Mouse (Mus musculus) G1E (cell line): ENCODE data around the gene Ndufs6. TPM values are rescaled to one million over a fixed set of nuclear protein-coding genes. Genes with fewer than 3 reads are reported as not detected.

Experiments used
- ATAC-seq: 2 replicates; pipeline ENCODE4 v1.8.0; 2016; ENCODE audit warnings: mild to moderate bottlenecking; ENCODE audit not compliant: insufficient number of reproducible peaks, poor library complexity, low FRiP score, severe bottlenecking; ENCODE audit errors: extremely low read depth
- DNase-seq: peaks from one replicate; pipeline ENCODE4 v3.0.0; 2012; ENCODE audit warnings: low spot score
- H3K27me3 ChIP-seq: 2 replicates; pipeline ENCODE4 v1.6.1; 2012; ENCODE audit warnings: mild to moderate bottlenecking, low read length, inconsistent platforms; ENCODE audit not compliant: insufficient read depth
- H3K36me3 ChIP-seq: replicated peaks from 2 replicates; pipeline ENCODE3; 2012; ENCODE audit warnings: mild to moderate bottlenecking, inconsistent platforms
- H3K4me1 ChIP-seq: 2 replicates; pipeline ENCODE4 v1.6.1; 2012; ENCODE audit warnings: low read depth, low read length, inconsistent platforms, mixed read lengths; ENCODE audit not compliant: insufficient read depth
- H3K4me3 ChIP-seq: 2 replicates; pipeline ENCODE4 v1.5.1; 2012; ENCODE audit warnings: low read depth, mild to moderate bottlenecking, inconsistent platforms, low read length, moderate library complexity, mixed read lengths
- H3K9me3 ChIP-seq: replicated peaks from 2 replicates; pipeline ENCODE4 v1.6.1; 2012; ENCODE audit warnings: inconsistent platforms
- CTCF ChIP-seq: IDR thresholded peaks from 2 replicates; pipeline ENCODE4 v1.5.1; 2012; ENCODE audit warnings: low read depth, low read length, inconsistent platforms, mixed read lengths
- GATA1 ChIP-seq: IDR thresholded peaks from 2 replicates; pipeline ENCODE4 v1.6.1; 2012; ENCODE audit warnings: borderline replicate concordance, low read length, inconsistent platforms, mixed read lengths
- GATA2 ChIP-seq: IDR thresholded peaks from 2 replicates; pipeline ENCODE4 v1.6.1; 2012; ENCODE audit warnings: low read depth, low read length, inconsistent platforms, borderline replicate concordance
- POLR2AphosphoS5 ChIP-seq: IDR thresholded peaks from 2 replicates; pipeline ENCODE4 v1.6.1; 2012; ENCODE audit warnings: low read depth, low read length, inconsistent platforms; ENCODE audit not compliant: insufficient replicate concordance
- TAL1 ChIP-seq: conservative IDR thresholded peaks from 2 replicates; pipeline ENCODE4 v1.6.1; 2012; ENCODE audit warnings: low read depth, low read length, inconsistent platforms, mixed read lengths
- polyA plus RNA-seq: library from polyadenylated mRNA; stranded (reverse); fragments of >175 nt; gene quantifications from 2 replicates; pipeline ENCODE4 v1.2.3, GENCODE M21; 2012
- total RNA-seq, 2 experiments: library from RNA; stranded (forward) in 1 of 2; stranded (reverse) in 1 of 2; fragments of 200-1000 nt in 1 of 2; fragments of >200 nt in 1 of 2; fragmentation: Nextera tagmentation in 1 of 2; gene quantifications; 2 replicates each; pipeline ENCODE4 v1.2.3; 2014 to 2017

The Ndufs6 gene
- total and polyA plus RNA-seq, 3 experiments, result 36.3 to 134 (median 45.9) TPM

DNA sequence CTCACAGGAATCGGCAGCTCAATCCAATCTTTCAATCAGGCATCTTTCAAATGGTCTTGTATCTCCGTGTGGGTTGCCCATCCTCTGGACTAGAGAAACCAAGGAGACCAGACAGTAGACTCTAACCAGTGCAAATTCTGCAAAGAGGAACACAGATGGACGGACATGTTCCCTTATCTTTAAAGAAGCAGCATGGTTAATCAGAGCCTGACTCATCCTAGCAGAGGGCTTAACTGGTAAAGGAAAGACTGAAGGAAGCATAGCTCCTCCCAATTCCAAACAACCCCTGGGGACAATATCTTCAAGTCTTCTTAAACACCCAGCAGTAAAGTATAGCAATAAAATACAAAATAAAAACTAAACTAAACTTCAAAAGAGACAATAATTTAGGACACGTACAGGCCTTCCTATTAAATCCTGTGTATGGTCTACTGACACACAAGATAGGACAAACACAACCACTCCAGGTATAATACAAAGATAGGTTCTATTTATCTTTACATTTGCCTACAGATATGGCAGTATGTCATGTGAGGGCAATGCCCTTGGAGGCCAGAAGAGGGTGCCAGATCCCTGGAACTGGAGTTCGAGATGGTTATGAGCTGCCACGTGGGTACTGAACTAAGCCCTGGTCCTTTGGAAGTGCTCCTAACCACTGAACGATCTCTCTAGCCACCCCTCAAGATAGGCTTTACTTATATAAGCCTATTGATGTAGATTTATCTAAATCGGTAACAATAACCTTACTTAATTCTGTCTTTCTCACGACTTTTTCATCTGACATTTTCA is 17.0 kb upstream of the Ndufs6 start:
- Histone ChIP-seq H3K4me3 (no peak overlapping the region), H3K27me3 (no peaks in the 10 kb centered on the region), H3K9me3 (peaks cover 24% of the 10 kb centered on the region), H3K4me1 (no peaks in the 10 kb centered on the region), H3K36me3 (no peaks in the 10 kb centered on the region)
- DNase-seq (no peak), ATAC-seq (no peak)
- TF ChIP-seq CTCF, result peak; percentile 33; the same call in 1 of the 2 replicates
- no peak for TF ChIP-seq GATA1

DNA sequence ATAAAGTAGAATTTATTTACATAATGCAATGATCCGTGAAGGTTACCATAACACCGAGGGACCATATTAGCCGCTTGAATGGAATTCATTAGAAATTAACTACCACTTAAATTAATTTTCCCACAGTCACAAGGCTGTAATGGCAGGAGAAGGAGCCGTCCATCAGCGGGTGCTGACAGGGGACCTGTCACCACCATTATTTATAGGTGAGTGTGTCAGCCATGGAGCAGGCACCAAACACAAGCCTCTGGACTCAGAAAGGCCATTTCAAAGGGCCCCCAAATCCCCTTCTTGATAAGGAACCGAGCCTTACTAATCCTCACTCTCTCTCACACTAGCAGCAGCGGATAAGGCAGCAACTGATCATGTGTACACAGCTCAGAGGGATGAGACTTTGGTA is 8.4 kb upstream of the Ndufs6 start:
- TF ChIP-seq POLR2AphosphoS5 (no peak), CTCF (no peak), GATA2 (no peak), TAL1 (no peak), GATA1 (no peak)
- peaks cover 26% of the 10 kb centered on the region for H3K9me3 ChIP-seq
- H3K36me3 ChIP-seq, result peaks cover 18% of the 10 kb centered on the region
- no peak for ATAC-seq
- H3K4me3 ChIP-seq, result no peak overlapping the region
- H3K27me3 ChIP-seq, result no peaks in the 10 kb centered on the region
- no peak for DNase-seq
- peaks cover 6% of the 10 kb centered on the region; the same call in 1 of the 2 replicates for H3K4me1 ChIP-seq

DNA sequence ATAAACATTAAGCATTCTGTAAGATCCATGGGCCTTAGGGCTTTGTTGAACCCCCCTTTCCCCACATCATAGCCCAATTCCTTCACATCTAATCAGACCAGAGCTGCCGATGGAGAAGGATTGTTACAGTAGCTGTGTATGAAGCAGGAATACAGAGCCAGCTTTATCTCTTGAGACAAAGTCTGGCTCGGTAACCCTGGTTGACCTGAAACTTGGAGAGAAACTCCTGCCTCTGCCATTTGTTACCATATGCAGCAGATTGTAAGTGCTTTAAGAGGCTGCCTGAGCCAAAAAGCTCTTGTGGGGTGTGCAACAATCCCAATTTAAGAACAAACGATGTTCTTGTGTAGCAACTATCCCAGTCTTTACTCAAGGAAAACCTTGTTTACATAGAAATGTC is 3.4 kb upstream of the Ndufs6 start:
- no peak for DNase-seq
- Histone ChIP-seq H3K4me1 (peaks cover 18% of the 10 kb centered on the region), H3K4me3 (peak overlapping the region; percentile 83), H3K36me3 (peaks cover 18% of the 10 kb centered on the region), H3K27me3 (no peaks in the 10 kb centered on the region), H3K9me3 (peaks cover 20% of the 10 kb centered on the region)
- TF ChIP-seq TAL1, result no peak
- no peak for TF ChIP-seq CTCF
- TF ChIP-seq GATA2, result no peak
- TF ChIP-seq POLR2AphosphoS5, result no peak
- ATAC-seq, result no peak

DNA sequence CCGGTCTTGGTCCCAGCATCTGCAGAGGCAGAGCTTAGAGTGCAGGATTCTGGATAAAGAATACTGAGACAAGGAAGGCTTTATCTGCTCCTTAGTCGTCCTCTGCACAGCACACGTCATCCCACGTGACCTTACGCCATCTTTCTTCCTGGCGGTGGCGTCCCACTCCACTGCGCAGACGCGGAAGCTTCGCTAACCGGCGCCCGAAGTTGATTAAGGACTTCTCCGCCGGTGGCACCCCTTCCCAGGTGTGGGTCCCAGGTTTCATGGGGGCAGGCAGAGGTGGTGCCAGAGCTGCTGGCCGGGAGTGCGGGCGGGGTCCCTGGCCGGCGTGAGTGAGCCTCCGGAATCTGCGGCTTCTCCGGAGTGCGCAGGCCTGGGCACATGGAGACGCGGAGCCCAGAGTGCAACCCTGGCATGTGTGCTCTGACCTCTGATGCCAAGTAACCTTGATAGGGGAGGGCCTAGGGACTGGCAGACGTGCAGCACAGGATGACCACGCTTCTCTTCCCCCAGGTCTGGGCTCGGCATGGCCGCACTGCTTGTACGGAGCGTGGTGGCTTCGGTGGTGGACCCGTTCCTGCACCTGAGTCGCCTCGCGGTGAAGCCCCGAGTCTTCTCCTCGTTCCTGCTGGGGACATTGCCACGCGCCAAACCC is 2.6 kb upstream of the Ndufs6 start:
- DNase-seq (peak; percentile 45), ATAC-seq (peak; percentile 47; the same call in 1 of the 2 replicates)
- peaks cover 25% of the 10 kb centered on the region for H3K36me3 ChIP-seq
- no peaks in the 10 kb centered on the region for H3K27me3 ChIP-seq
- H3K9me3 ChIP-seq, result peaks cover 22% of the 10 kb centered on the region
- peak overlapping the region; percentile 83 for H3K4me3 ChIP-seq
- peaks cover 20% of the 10 kb centered on the region for H3K4me1 ChIP-seq
- TF ChIP-seq GATA2 (no peak), TAL1 (no peak), GATA1 (no peak), CTCF (no peak)

DNA sequence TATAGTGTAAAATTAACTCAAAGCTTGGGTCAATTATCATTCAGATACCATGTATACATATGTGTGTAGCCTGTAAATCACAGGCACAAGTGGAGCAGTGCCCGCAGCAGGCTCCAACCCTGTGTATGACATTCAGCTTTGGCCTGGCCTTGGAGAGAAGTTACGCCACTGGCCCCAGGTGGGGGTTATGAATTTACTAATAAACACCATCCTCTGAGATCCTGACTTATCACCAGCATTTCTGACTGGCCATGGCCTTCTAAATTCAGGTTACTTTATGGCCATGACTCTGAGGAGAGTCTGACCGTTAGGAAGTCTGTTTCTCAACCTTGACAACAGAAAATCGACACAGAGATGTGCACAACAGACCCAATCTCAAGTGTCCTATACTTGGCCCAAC is 4.9 kb downstream of the Ndufs6 start:
- Histone ChIP-seq H3K4me1 (peaks cover 11% of the 10 kb centered on the region; the same call in 1 of the 2 replicates), H3K36me3 (peaks cover 81% of the 10 kb centered on the region), H3K27me3 (no peaks in the 10 kb centered on the region), H3K9me3 (peaks cover 32% of the 10 kb centered on the region), H3K4me3 (no peak overlapping the region)
- TF ChIP-seq TAL1, result no peak
- no peak for TF ChIP-seq GATA1
- TF ChIP-seq GATA2, result no peak
- no peak for TF ChIP-seq CTCF
- TF ChIP-seq POLR2AphosphoS5, result no peak
- ATAC-seq (no peak), DNase-seq (no peak)

DNA sequence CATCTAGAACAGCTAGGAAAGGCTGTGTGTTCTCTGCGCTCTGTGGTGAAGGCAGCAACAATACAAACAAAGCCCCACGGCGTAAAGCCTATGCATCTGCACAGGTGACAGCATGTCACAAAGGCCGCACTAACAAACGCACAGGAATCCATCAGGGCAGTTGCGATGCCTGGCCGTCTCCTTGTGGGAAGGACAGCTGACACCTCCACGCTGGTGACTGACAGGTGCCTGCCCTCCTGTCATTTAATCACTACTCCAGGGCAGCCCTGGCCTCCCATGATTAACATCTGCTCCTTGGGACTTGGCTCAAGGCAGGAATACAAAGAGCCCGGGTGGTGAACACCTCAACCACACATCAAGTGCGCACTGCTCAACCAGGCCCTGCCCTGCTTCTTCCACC is 5.7 kb downstream of the Ndufs6 start:
- no peaks in the 10 kb centered on the region for H3K27me3 ChIP-seq
- peaks cover 32% of the 10 kb centered on the region for H3K9me3 ChIP-seq
- DNase-seq (no peak), ATAC-seq (no peak)
- no peak for TF ChIP-seq GATA2
- TF ChIP-seq POLR2AphosphoS5, result no peak
- no peak for TF ChIP-seq TAL1
- no peak for TF ChIP-seq CTCF
- TF ChIP-seq GATA1, result no peak
- H3K4me1 ChIP-seq, result peaks cover 11% of the 10 kb centered on the region; the same call in 1 of the 2 replicates
- no peak overlapping the region for H3K4me3 ChIP-seq
- H3K36me3 ChIP-seq, result peaks cover 86% of the 10 kb centered on the region
